Mouse (Mus musculus) forebrain, embryonic 13.5 days (tissue): ENCODE measurements around the gene Nod2. TPM values are rescaled to one million over a fixed set of nuclear protein-coding genes. Genes with fewer than 3 reads are reported as not detected.

ENCODE experiments used
- ATAC-seq: fragments of 200-750 bp; cut with Nextera tagmentation; 2 replicates; pipeline ENCODE4 v1.8.0; 2017
- H3K27ac ChIP-seq: fragments of 300-500 bp; sonication (generic); 2 replicates; pipeline ENCODE4 v1.5.1; 2015; ENCODE audit warnings: inconsistent platforms, mild to moderate bottlenecking, moderate library complexity
- H3K27me3 ChIP-seq: fragments of 300-500 bp; sonication (generic); 2 replicates; pipeline ENCODE4 v1.6.1; 2015; ENCODE audit warnings: mild to moderate bottlenecking, inconsistent platforms
- H3K36me3 ChIP-seq: fragments of 300-500 bp; sonication (generic); 2 replicates; pipeline ENCODE4 v1.6.1; 2015; ENCODE audit warnings: mild to moderate bottlenecking, inconsistent platforms; ENCODE audit not compliant: poor library complexity, severe bottlenecking
- H3K4me1 ChIP-seq: fragments of 300-500 bp; sonication (generic); 2 replicates; pipeline ENCODE4 v1.6.1; 2015; ENCODE audit warnings: inconsistent platforms
- H3K4me2 ChIP-seq: fragments of 300-500 bp; sonication (generic); 2 replicates; pipeline ENCODE4 v1.6.1; 2015; ENCODE audit warnings: inconsistent platforms, mild to moderate bottlenecking, moderate library complexity
- H3K4me3 ChIP-seq: fragments of 300-500 bp; sonication (generic); 2 replicates; pipeline ENCODE4 v1.5.1; 2015; ENCODE audit warnings: mild to moderate bottlenecking, inconsistent platforms
- H3K9ac ChIP-seq: fragments of 300-500 bp; sonication (generic); 2 replicates; pipeline ENCODE4 v1.6.1; 2015; ENCODE audit warnings: mild to moderate bottlenecking, inconsistent platforms
- H3K9me3 ChIP-seq: fragments of 300-500 bp; sonication (generic); replicated peaks from 2 replicates; pipeline ENCODE4 v1.6.1; 2016; ENCODE audit warnings: inconsistent platforms
- WGBS: fragments of 180-500 bp; shearing (Covaris S2); methylation state at CpG from one replicate; pipeline ENCODE4 v1.1.7; 2015; 5-methylcytosine and 5-hydroxymethylcytosine counted together
- polyA plus RNA-seq: library from polyadenylated mRNA; unstranded; fragments of >200 nt; fragmentation: Nextera tagmentation; extraction: Ambion mirVana; gene quantifications from 2 replicates; pipeline ENCODE4 v1.2.1, GENCODE M21; 2015

Nod2 gene
- polyA plus RNA-seq, 1 experiment from 2014 or later = 0.10 TPM

- Histone ChIP-seq H3K9me3 (no peaks in the 10 kb centered on the region), H3K4me1 (no peaks in the 10 kb centered on the region), H3K4me3 (no peak overlapping the region), H3K27me3 (no peaks in the 10 kb centered on the region), H3K36me3 (no peaks in the 10 kb centered on the region), H3K27ac (no peak overlapping the region), H3K4me2 (no peak overlapping the region), H3K9ac (no peak overlapping the region)
- ATAC-seq = no peak
- WGBS = 93% methylated on average over 6 of the region's 6 CpGs
These were observed 42.8 kb downstream of the Nod2 start for GRCm38 (mm10) chr8:88689891-88690290.

- H3K4me1 ChIP-seq = peaks cover 4% of the 10 kb centered on the region
- WGBS = 63% methylated on average over 4 of the region's 4 CpGs
- H3K36me3 ChIP-seq = no peaks in the 10 kb centered on the region
- H3K27ac ChIP-seq = no peak overlapping the region
- no peak overlapping the region for H3K4me3 ChIP-seq
- no peak overlapping the region for H3K4me2 ChIP-seq
- peaks cover 6% of the 10 kb centered on the region; the same call in 1 of the 2 replicates for H3K27me3 ChIP-seq
- H3K9ac ChIP-seq = no peak overlapping the region
- H3K9me3 ChIP-seq = no peaks in the 10 kb centered on the region
- ATAC-seq = no peak
These were observed 44.3 kb downstream of the Nod2 start for GRCm38 (mm10) chr8:88691342-88691948.

GRCm38 (mm10) chr8:88691961-88692360, 44.8 kb downstream of the Nod2 start:
- Histone ChIP-seq H3K9me3 (no peaks in the 10 kb centered on the region), H3K4me2 (no peak overlapping the region), H3K27ac (no peak overlapping the region), H3K27me3 (peaks cover 6% of the 10 kb centered on the region; the same call in 1 of the 2 replicates), H3K4me3 (no peak overlapping the region), H3K9ac (no peak overlapping the region), H3K36me3 (no peaks in the 10 kb centered on the region), H3K4me1 (peaks cover 4% of the 10 kb centered on the region)
- WGBS = 68% methylated on average over 7 of the region's 7 CpGs
- no peak for ATAC-seq

GRCm38 (mm10) chr8:88692866-88693265, 45.8 kb downstream of the Nod2 start:
- peaks cover 9% of the 10 kb centered on the region for H3K4me1 ChIP-seq
- no peak overlapping the region for H3K9ac ChIP-seq
- H3K4me2 ChIP-seq = no peak overlapping the region
- H3K27me3 ChIP-seq = peaks cover 6% of the 10 kb centered on the region; the same call in 1 of the 2 replicates
- H3K27ac ChIP-seq = no peak overlapping the region
- H3K4me3 ChIP-seq = no peak overlapping the region
- no peak for ATAC-seq
- no peaks in the 10 kb centered on the region for H3K9me3 ChIP-seq
- no peaks in the 10 kb centered on the region for H3K36me3 ChIP-seq
- WGBS = 80% methylated on average over 6 of the region's 6 CpGs

- WGBS = 90% methylated on average over 4 of the region's 4 CpGs
- ATAC-seq = no peak
- Histone ChIP-seq H3K4me3 (no peak overlapping the region), H3K27ac (no peak overlapping the region), H3K36me3 (no peaks in the 10 kb centered on the region), H3K9ac (no peak overlapping the region), H3K27me3 (peaks cover 6% of the 10 kb centered on the region; the same call in 1 of the 2 replicates), H3K4me1 (peaks cover 12% of the 10 kb centered on the region), H3K9me3 (no peaks in the 10 kb centered on the region), H3K4me2 (no peak overlapping the region)
These were observed 46.3 kb downstream of the Nod2 start for GRCm38 (mm10) chr8:88693376-88693775.

- H3K4me1 ChIP-seq = peaks cover 12% of the 10 kb centered on the region
- H3K36me3 ChIP-seq = no peaks in the 10 kb centered on the region
- 82% methylated on average over 7 of the region's 7 CpGs for WGBS
- no peaks in the 10 kb centered on the region for H3K9me3 ChIP-seq
- H3K4me3 ChIP-seq = no peak overlapping the region
- no peak for ATAC-seq
- H3K27ac ChIP-seq = no peak overlapping the region
- H3K9ac ChIP-seq = no peak overlapping the region
- no peak overlapping the region for H3K4me2 ChIP-seq
- H3K27me3 ChIP-seq = peaks cover 6% of the 10 kb centered on the region; the same call in 1 of the 2 replicates
These were observed 47.2 kb downstream of the Nod2 start for GRCm38 (mm10) chr8:88694291-88694690.

- Histone ChIP-seq H3K9me3 (no peaks in the 10 kb centered on the region), H3K27me3 (peaks cover 6% of the 10 kb centered on the region; the same call in 1 of the 2 replicates), H3K4me2 (peak overlapping the region; percentile 84), H3K36me3 (no peaks in the 10 kb centered on the region), H3K9ac (no peak overlapping the region), H3K4me3 (peak overlapping the region; percentile 63), H3K4me1 (peaks cover 15% of the 10 kb centered on the region), H3K27ac (no peak overlapping the region)
- WGBS = 16% methylated on average over 7 of the region's 7 CpGs
- ATAC-seq = peak; percentile 33
These were observed 49.1 kb downstream of the Nod2 start for GRCm38 (mm10) chr8:88696228-88696627.

GRCm38 (mm10) chr8:88696721-88697641, 49.9 kb downstream of the Nod2 start, which contains the start of gene Cyld:
Gene Cyld (plus strand): TSS chr8:88697028.
- no peaks in the 10 kb centered on the region for H3K36me3 ChIP-seq
- peak; percentile 99 for ATAC-seq
- peak within 1 kb of the TSS; percentile 60 for H3K27ac ChIP-seq
- peaks cover 15% of the 10 kb centered on the region for H3K4me1 ChIP-seq
- peaks cover 6% of the 10 kb centered on the region; the same call in 1 of the 2 replicates for H3K27me3 ChIP-seq
- H3K4me3 ChIP-seq = peak within 1 kb of the TSS; percentile 63
- peak within 1 kb of the TSS; percentile 81 for H3K9ac ChIP-seq
- under 1% methylated on average over 73 of the region's 80 CpGs for WGBS
- peak within 1 kb of the TSS; percentile 84 for H3K4me2 ChIP-seq
- H3K9me3 ChIP-seq = no peaks in the 10 kb centered on the region

GRCm38 (mm10) chr8:88697642-88698031, 50.5 kb downstream of the Nod2 start:
- H3K9ac ChIP-seq = peak overlapping the region; percentile 81
- no peaks in the 10 kb centered on the region for H3K9me3 ChIP-seq
- H3K27ac ChIP-seq = no peak overlapping the region
- 20% methylated on average over 4 of the region's 4 CpGs for WGBS
- peak overlapping the region; percentile 63 for H3K4me3 ChIP-seq
- peaks cover 6% of the 10 kb centered on the region; the same call in 1 of the 2 replicates for H3K27me3 ChIP-seq
- ATAC-seq = no peak
- H3K36me3 ChIP-seq = no peaks in the 10 kb centered on the region
- H3K4me2 ChIP-seq = peak overlapping the region; percentile 84
- H3K4me1 ChIP-seq = peaks cover 15% of the 10 kb centered on the region

GRCm38 (mm10) chr8:88698048-88698447, 50.9 kb downstream of the Nod2 start:
- whole genome bisulfite sequencing = 22% methylated on average over 2 of the region's 2 CpGs
- peak overlapping the region; percentile 63 for H3K4me3 ChIP-seq

GRCm38 (mm10) chr8:88701611-88702010, 54.5 kb downstream of the Nod2 start:
- H3K27me3 ChIP-seq = no peaks in the 10 kb centered on the region
- H3K9me3 ChIP-seq = no peaks in the 10 kb centered on the region
- H3K9ac ChIP-seq = no peak overlapping the region
- peaks cover 10% of the 10 kb centered on the region for H3K4me1 ChIP-seq
- WGBS = 23% methylated on average over 2 of the region's 2 CpGs
- ATAC-seq = no peak
- H3K4me3 ChIP-seq = no peak overlapping the region
- H3K4me2 ChIP-seq = no peak overlapping the region
- H3K27ac ChIP-seq = no peak overlapping the region
- H3K36me3 ChIP-seq = no peaks in the 10 kb centered on the region

More at GRCm38 (mm10) chr8:88698048-88698447, 50.9 kb downstream of the Nod2 start:
- Histone ChIP-seq H3K4me1 (peaks cover 15% of the 10 kb centered on the region), H3K4me2 (peak overlapping the region; percentile 84), H3K9ac (peak overlapping the region; percentile 81), H3K27me3 (peaks cover 6% of the 10 kb centered on the region; the same call in 1 of the 2 replicates), H3K36me3 (no peaks in the 10 kb centered on the region), H3K27ac (no peak overlapping the region), H3K9me3 (no peaks in the 10 kb centered on the region)
- ATAC-seq = no peak

GRCm38 (mm10) chr8:88702816-88703215, 55.7 kb downstream of the Nod2 start:
- WGBS = 86% methylated on average over 3 of the region's 3 CpGs
- no peak for ATAC-seq
- Histone ChIP-seq H3K27me3 (no peaks in the 10 kb centered on the region), H3K4me3 (no peak overlapping the region), H3K27ac (no peak overlapping the region), H3K9me3 (no peaks in the 10 kb centered on the region), H3K9ac (no peak overlapping the region), H3K4me1 (peaks cover 6% of the 10 kb centered on the region), H3K4me2 (no peak overlapping the region), H3K36me3 (no peaks in the 10 kb centered on the region)
